8 mouse cellular contexts compared by ENCODE assay signal in the genomic region with DNA sequence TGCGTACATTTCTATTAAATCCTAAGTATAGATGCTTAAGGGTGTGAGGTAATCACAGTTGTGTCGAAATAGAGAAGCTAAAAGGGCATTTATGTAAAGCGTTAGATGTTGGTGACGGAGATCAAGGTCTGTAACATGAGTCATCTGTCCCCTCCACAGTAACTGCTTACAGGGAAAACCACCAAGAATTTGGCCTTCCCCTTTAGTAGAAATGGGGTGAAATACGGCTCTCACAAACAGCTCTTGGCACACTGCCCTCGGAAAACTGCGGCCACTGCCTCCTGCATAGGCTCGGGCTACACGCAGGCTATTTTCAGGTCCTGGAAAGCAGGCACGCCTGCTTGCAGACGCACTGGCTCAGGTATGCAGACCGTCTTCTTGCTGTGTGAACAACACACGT. TPM values are rescaled to one million over a fixed set of nuclear protein-coding genes. Genes with fewer than 3 reads are reported as not detected.
DNase-seq lines count a peak whose midpoint lies in the region; ATAC-seq lines count a peak whose summit lies in the region.

No protein-coding gene starts in this region.

- no peak for ATAC-seq in heart, embryonic 14.5 days (ENCODE audit: insufficient number of reproducible peaks, insufficient read depth, low FRiP score, low read depth)
- ATAC-seq in limb, embryonic 13.5 days (ENCODE audit: low FRiP score, low read depth) = peak; percentile 64
- no peak for ATAC-seq in hindbrain, embryonic 16.5 days

- H3K9me3 ChIP-seq in heart, embryonic 14.5 days (ENCODE audit: control insufficient read depth, low read length) = no peaks in the 10 kb centered on the region
- no peaks in the 10 kb centered on the region for H3K9me3 ChIP-seq in limb, embryonic 13.5 days
- no peaks in the 10 kb centered on the region for H3K9me3 ChIP-seq in hindbrain, embryonic 16.5 days (ENCODE audit: control insufficient read depth, low read length)

- H3K4me3 ChIP-seq in heart, embryonic 14.5 days (ENCODE audit: control insufficient read depth in 1 of 2, insufficient read depth in 1 of 2, low read depth in 1 of 2, low read length in 2 of 2) = no peak overlapping the region
- no peak overlapping the region for H3K4me3 ChIP-seq in limb, embryonic 13.5 days
- no peak overlapping the region for H3K4me3 ChIP-seq in hindbrain, embryonic 16.5 days (ENCODE audit: low read length)

- peak; percentile 29 for DNase-seq in right cerebral cortex, postnatal 14 days
- no peak for DNase-seq in right cerebral cortex, adult 18-20 months
- peak; percentile 43 for DNase-seq in cerebellum, adult 9-10 months
- peak; percentile 76 for DNase-seq in ovary, postnatal 36 days (ENCODE audit: low spot score)
- DNase-seq in neural tube, embryonic 10.5 days (ENCODE audit: extremely low spot score, low spot score) = no peak

- WGBS in heart, embryonic 14.5 days = 27% methylated on average over 13 of the region's 13 CpGs
- WGBS in limb, embryonic 13.5 days = 24% methylated on average over 13 of the region's 13 CpGs
- WGBS in hindbrain, embryonic 16.5 days = 71% methylated on average over 13 of the region's 13 CpGs

- no peaks in the 10 kb centered on the region for H3K27me3 ChIP-seq in heart, embryonic 14.5 days (ENCODE audit: control insufficient read depth, insufficient read depth, low read length)
- H3K27me3 ChIP-seq in limb, embryonic 13.5 days = no peaks in the 10 kb centered on the region
- no peaks in the 10 kb centered on the region for H3K27me3 ChIP-seq in hindbrain, embryonic 16.5 days (replicated peaks; ENCODE audit: control insufficient read depth, insufficient read depth, low read length)

- peak overlapping the region; percentile 50; the same call in 1 of the 2 replicates for H3K9ac ChIP-seq in heart, embryonic 14.5 days (ENCODE audit: low read length)
- H3K9ac ChIP-seq in limb, embryonic 13.5 days = no peak overlapping the region; the same call in 1 of the 2 replicates
- H3K9ac ChIP-seq in hindbrain, embryonic 16.5 days (ENCODE audit: low read depth, low read length) = no peak overlapping the region

- peak overlapping the region; percentile 55 for H3K4me2 ChIP-seq in heart, embryonic 14.5 days (ENCODE audit: low read length)
- peak overlapping the region; percentile 47 for H3K4me2 ChIP-seq in limb, embryonic 13.5 days (replicated peaks)
- H3K4me2 ChIP-seq in hindbrain, embryonic 16.5 days (ENCODE audit: low read length) = no peak overlapping the region

- peak overlapping the region; percentile 40 to 65 for H3K27ac ChIP-seq in heart, embryonic 14.5 days (replicated peaks in 1 of 2; ENCODE audit: control insufficient read depth in 1 of 2, insufficient read depth in 1 of 2, low read depth in 2 of 2, low read length in 2 of 2)
- peak overlapping the region; percentile 44; the same call in 1 of the 2 replicates for H3K27ac ChIP-seq in limb, embryonic 13.5 days
- no peak overlapping the region for H3K27ac ChIP-seq in hindbrain, embryonic 16.5 days (ENCODE audit: low read depth, low read length)

- no peaks in the 10 kb centered on the region for H3K36me3 ChIP-seq in heart, embryonic 14.5 days (ENCODE audit: control insufficient read depth, insufficient read depth, low read length)
- H3K36me3 ChIP-seq in limb, embryonic 13.5 days = no peaks in the 10 kb centered on the region
- H3K36me3 ChIP-seq in hindbrain, embryonic 16.5 days (ENCODE audit: control insufficient read depth, insufficient read depth, low read length) = no peaks in the 10 kb centered on the region

- H3K4me1 ChIP-seq in heart, embryonic 14.5 days (ENCODE audit: control insufficient read depth in 2 of 2, insufficient read depth in 2 of 2, low read length in 2 of 2) = peaks cover 24 to 25% of the 10 kb centered on the region in 2 experiments
- peaks cover 34% of the 10 kb centered on the region for H3K4me1 ChIP-seq in limb, embryonic 13.5 days
- H3K4me1 ChIP-seq in hindbrain, embryonic 16.5 days (ENCODE audit: control insufficient read depth, insufficient read depth, low read depth, low read length) = peaks cover 11% of the 10 kb centered on the region

RNA-seq across cellular contexts. Expression of gene Popdc2, which starts 34.1 kb away (rescaled TPM):
- 364 and 390 TPM in 2 replicates for polyA plus RNA-seq in heart, embryonic 14.5 days (2014; fragmentation: Nextera tagmentation; extraction: Ambion mirVana)
- polyA plus RNA-seq in limb, embryonic 13.5 days (2015; fragmentation: Nextera tagmentation; extraction: Ambion mirVana) = 3.3 and 3.5 TPM in 2 replicates
- 0.68 and 0.69 TPM in 2 replicates for polyA plus RNA-seq in hindbrain, embryonic 16.5 days (2015; fragmentation: Nextera tagmentation; extraction: Ambion mirVana)

RNA-seq across cellular contexts. Expression of gene Pla1a, which starts 36.8 kb away (rescaled TPM):
- 1.3 and 1.8 TPM in 2 replicates for polyA plus RNA-seq in heart, embryonic 14.5 days (2014; fragmentation: Nextera tagmentation; extraction: Ambion mirVana)
- 0.31 and 0.37 TPM in 2 replicates for polyA plus RNA-seq in limb, embryonic 13.5 days (2015; fragmentation: Nextera tagmentation; extraction: Ambion mirVana)
- polyA plus RNA-seq in hindbrain, embryonic 16.5 days (2015; fragmentation: Nextera tagmentation; extraction: Ambion mirVana) = 0.81 and 0.84 TPM in 2 replicates

RNA-seq across cellular contexts. Expression of gene Gm21987, which starts 49.3 kb away (rescaled TPM):
- 4.4 and 4.9 TPM in 2 replicates for polyA plus RNA-seq in heart, embryonic 14.5 days (2014; fragmentation: Nextera tagmentation; extraction: Ambion mirVana)
- polyA plus RNA-seq in limb, embryonic 13.5 days (2015; fragmentation: Nextera tagmentation; extraction: Ambion mirVana) = not detected in 2 replicates
- polyA plus RNA-seq in hindbrain, embryonic 16.5 days (2015; fragmentation: Nextera tagmentation; extraction: Ambion mirVana) = not detected in 2 replicates

RNA-seq across cellular contexts. Expression of gene Cox17, which starts 49.4 kb away (rescaled TPM):
- 337 TPM in 2 replicates for polyA plus RNA-seq in heart, embryonic 14.5 days (2014; fragmentation: Nextera tagmentation; extraction: Ambion mirVana)
- polyA plus RNA-seq in limb, embryonic 13.5 days (2015; fragmentation: Nextera tagmentation; extraction: Ambion mirVana) = 98.8 and 106 TPM in 2 replicates
- 65.3 and 71.9 TPM in 2 replicates for polyA plus RNA-seq in hindbrain, embryonic 16.5 days (2015; fragmentation: Nextera tagmentation; extraction: Ambion mirVana)

RNA-seq across cellular contexts. Expression of gene Maats1, which starts 54.2 kb away (rescaled TPM):
- 0.15 TPM in 1 of 2 replicates, not detected in the other for polyA plus RNA-seq in heart, embryonic 14.5 days (2014; fragmentation: Nextera tagmentation; extraction: Ambion mirVana)
- polyA plus RNA-seq in limb, embryonic 13.5 days (2015; fragmentation: Nextera tagmentation; extraction: Ambion mirVana) = 0.08 and 0.10 TPM in 2 replicates
- polyA plus RNA-seq in hindbrain, embryonic 16.5 days (2015; fragmentation: Nextera tagmentation; extraction: Ambion mirVana) = 1.6 and 1.7 TPM in 2 replicates

Comparison
In these comparisons a context has a peak if more than half of its experiments do, and no peak if none do; other contexts are left out.
1. DNase-seq: peak in right cerebral cortex, postnatal 14 days (single experiment), cerebellum, adult 9-10 months (single experiment) and ovary, postnatal 36 days (single experiment); none in right cerebral cortex, adult 18-20 months (single experiment) and neural tube, embryonic 10.5 days (single experiment).
2. RNA of gene Popdc2, which starts 34.1 kb away (polyA plus RNA-seq): 364 to 390 TPM in heart, embryonic 14.5 days; 3.3 to 3.5 TPM in limb, embryonic 13.5 days and 0.68 to 0.69 TPM in hindbrain, embryonic 16.5 days; every median in the first group is over 10 times any median in the second.